Mouse (Mus musculus) intestine, postnatal 0 days (tissue): ENCODE measurements around the gene Lama5. TPM values are rescaled to one million over a fixed set of nuclear protein-coding genes. Genes with fewer than 3 reads are reported as not detected.
"Not testable (repeated sequence)": the region's sequence is repeated elsewhere in the genome, so short reads cannot be mapped to it uniquely, and the experiment has no call there.

ENCODE experiments used
- ATAC-seq: fragments of 200-750 bp; cut with Nextera tagmentation; 2 replicates; pipeline ENCODE4 v1.8.0; 2017; ENCODE audit warnings: mild to moderate bottlenecking, moderate TSS enrichment, moderate library complexity
- H3K27ac ChIP-seq: fragments of 300-500 bp; sonication (generic); 2 replicates; pipeline ENCODE4 v1.5.1; 2014; ENCODE audit warnings: mild to moderate bottlenecking, low read depth, low read length, moderate library complexity
- H3K27me3 ChIP-seq: fragments of 300-500 bp; sonication (generic); replicated peaks from 2 replicates; pipeline ENCODE4 v1.6.1; 2014; ENCODE audit warnings: low read length, mixed read lengths; ENCODE audit not compliant: control insufficient read depth, insufficient read depth
- H3K36me3 ChIP-seq: fragments of 300-500 bp; sonication (generic); 2 replicates; pipeline ENCODE4 v1.6.1; 2014; ENCODE audit warnings: mild to moderate bottlenecking, moderate library complexity; ENCODE audit not compliant: control insufficient read depth, insufficient read depth
- H3K4me1 ChIP-seq: fragments of 300-500 bp; sonication (generic); replicated peaks from 2 replicates; pipeline ENCODE4 v1.6.1; 2014; ENCODE audit warnings: antibody characterized with exemption, low read length, mixed read lengths; ENCODE audit not compliant: control insufficient read depth, insufficient read depth
- H3K4me2 ChIP-seq: fragments of 300-500 bp; sonication (generic); replicated peaks from 2 replicates; pipeline ENCODE4 v1.6.1; 2014; ENCODE audit warnings: low read depth, mild to moderate bottlenecking, moderate library complexity
- H3K4me3 ChIP-seq: fragments of 300-500 bp; sonication (generic); 2 replicates; pipeline ENCODE4 v1.5.1; 2014; ENCODE audit warnings: low read depth, low read length
- H3K9ac ChIP-seq: fragments of 300-500 bp; sonication (generic); 2 replicates; pipeline ENCODE4 v1.6.1; 2014; ENCODE audit warnings: mild to moderate bottlenecking, low read depth, low read length
- H3K9me3 ChIP-seq: fragments of 300-500 bp; sonication (generic); 2 replicates; pipeline ENCODE4 v1.6.1; 2016; ENCODE audit warnings: mixed run types; ENCODE audit not compliant: control insufficient read depth
- CTCF ChIP-seq: sonication (generic); IDR thresholded peaks from 2 replicates; pipeline ENCODE4 v1.5.1; 2016; ENCODE audit warnings: low read depth, mild to moderate bottlenecking, control low read depth, antibody characterized with exemption, moderate library complexity
- WGBS: fragments of 180-500 bp; shearing (Covaris S2); extraction: QIAGEN DNeasy Blood & Tissue Kit; methylation state at CpG from one replicate; pipeline ENCODE4 v1.1.7; 2014; 5-methylcytosine and 5-hydroxymethylcytosine counted together
- polyA plus RNA-seq: library from polyadenylated mRNA; unstranded; fragments of >200 nt; fragmentation: Nextera tagmentation; extraction: Ambion mirVana; gene quantifications from 2 replicates; pipeline ENCODE4 v1.2.1, GENCODE M21; 2015

Lama5 gene
- polyA plus RNA-seq, 1 experiment from 2014 or later: 19.8 TPM

- Histone ChIP-seq H3K27ac (no peak overlapping the region), H3K36me3 (peaks cover 5% of the 10 kb centered on the region; the same call in 1 of the 2 replicates), H3K27me3 (no peaks in the 10 kb centered on the region), H3K9ac (no peak overlapping the region), H3K4me1 (no peaks in the 10 kb centered on the region), H3K4me2 (no peak overlapping the region), H3K4me3 (no peak overlapping the region), H3K9me3 (no peaks in the 10 kb centered on the region)
- 87% methylated on average over 11 of the region's 11 CpGs for WGBS
- no peak for TF ChIP-seq CTCF
- no peak for ATAC-seq
Measured at GRCm38 (mm10) chr2:180187362-180187761, 38.3 kb downstream of the Lama5 start.

- Histone ChIP-seq H3K36me3 (peaks cover 11% of the 10 kb centered on the region; the same call in 1 of the 2 replicates), H3K27me3 (no peaks in the 10 kb centered on the region), H3K9me3 (no peaks in the 10 kb centered on the region), H3K4me1 (no peaks in the 10 kb centered on the region), H3K27ac (no peak overlapping the region), H3K4me2 (no peak overlapping the region), H3K4me3 (no peak overlapping the region), H3K9ac (no peak overlapping the region)
- 92% methylated on average over 14 of the region's 14 CpGs for WGBS
- ATAC-seq: no peak
- TF ChIP-seq CTCF: no peak
Measured at GRCm38 (mm10) chr2:180185686-180186085, 40.0 kb downstream of the Lama5 start.

GRCm38 (mm10) chr2:180184752-180185109 is 40.9 kb downstream of the Lama5 start:
- Histone ChIP-seq H3K9ac (no peak overlapping the region), H3K4me3 (no peak overlapping the region), H3K4me2 (no peak overlapping the region), H3K27me3 (no peaks in the 10 kb centered on the region), H3K27ac (no peak overlapping the region), H3K36me3 (peaks cover 21% of the 10 kb centered on the region; the same call in 1 of the 2 replicates), H3K9me3 (no peaks in the 10 kb centered on the region), H3K4me1 (no peaks in the 10 kb centered on the region)
- no peak for ATAC-seq
- TF ChIP-seq CTCF: peak; percentile 28
- 75% methylated on average over 6 of the region's 6 CpGs for WGBS

- H3K4me2 ChIP-seq: no peak overlapping the region
- no peak overlapping the region for H3K27ac ChIP-seq
- no peaks in the 10 kb centered on the region for H3K4me1 ChIP-seq
- peaks cover 23% of the 10 kb centered on the region for H3K36me3 ChIP-seq
- WGBS: 89% methylated on average over 24 of the region's 24 CpGs
- no peaks in the 10 kb centered on the region for H3K27me3 ChIP-seq
- no peak for TF ChIP-seq CTCF
- no peaks in the 10 kb centered on the region for H3K9me3 ChIP-seq
- H3K4me3 ChIP-seq: no peak overlapping the region
- no peak for ATAC-seq
- no peak overlapping the region for H3K9ac ChIP-seq
Measured at GRCm38 (mm10) chr2:180184011-180184751, 41.5 kb downstream of the Lama5 start.

- no peaks in the 10 kb centered on the region for H3K27me3 ChIP-seq
- peaks cover 47% of the 10 kb centered on the region for H3K36me3 ChIP-seq
- H3K4me2 ChIP-seq: no peak overlapping the region
- no peak overlapping the region for H3K27ac ChIP-seq
- 76% methylated on average over 9 of the region's 9 CpGs for WGBS
- no peak for ATAC-seq
- no peak for TF ChIP-seq CTCF
- no peak overlapping the region for H3K4me3 ChIP-seq
- no peaks in the 10 kb centered on the region for H3K9me3 ChIP-seq
- no peak overlapping the region for H3K9ac ChIP-seq
- H3K4me1 ChIP-seq: no peaks in the 10 kb centered on the region
Measured at GRCm38 (mm10) chr2:180181542-180181941, 44.1 kb downstream of the Lama5 start.

GRCm38 (mm10) chr2:180175725-180176124 is 49.9 kb downstream of the Lama5 start:
- 88% methylated on average over 7 of the region's 7 CpGs for WGBS
- peaks cover 73% of the 10 kb centered on the region for H3K36me3 ChIP-seq
- H3K9me3 ChIP-seq: no peaks in the 10 kb centered on the region
- H3K4me1 ChIP-seq: no peaks in the 10 kb centered on the region
- no peak for ATAC-seq
- H3K4me3 ChIP-seq: no peak overlapping the region
- H3K27ac ChIP-seq: no peak overlapping the region
- no peak for TF ChIP-seq CTCF
- H3K27me3 ChIP-seq: no peaks in the 10 kb centered on the region
- no peak overlapping the region for H3K9ac ChIP-seq
- no peak overlapping the region for H3K4me2 ChIP-seq

GRCm38 (mm10) chr2:180174121-180174520 is 51.5 kb downstream of the Lama5 start:
- H3K27ac ChIP-seq: no peak overlapping the region
- H3K27me3 ChIP-seq: no peaks in the 10 kb centered on the region
- no peaks in the 10 kb centered on the region for H3K4me1 ChIP-seq
- H3K9me3 ChIP-seq: no peaks in the 10 kb centered on the region
- TF ChIP-seq CTCF: no peak
- WGBS: 91% methylated on average over 5 of the region's 5 CpGs
- H3K4me3 ChIP-seq: no peak overlapping the region
- no peak overlapping the region for H3K4me2 ChIP-seq
- ATAC-seq: no peak
- 0 out of 2 replicates have a peak overlapping the region, but pooled peaks have one; percentile 7 for H3K9ac ChIP-seq
- H3K36me3 ChIP-seq: peaks cover 57% of the 10 kb centered on the region

GRCm38 (mm10) chr2:180173711-180174110 is 51.9 kb downstream of the Lama5 start:
- WGBS: 79% methylated on average over 8 of the region's 8 CpGs
- Histone ChIP-seq H3K27ac (0 out of 2 replicates have a peak overlapping the region, but pooled peaks have one; percentile 15), H3K36me3 (peaks cover 53% of the 10 kb centered on the region)
- H3K9ac ChIP-seq, H3K27me3 ChIP-seq, ATAC-seq, H3K4me2 ChIP-seq, H3K4me3 ChIP-seq, H3K4me1 ChIP-seq, H3K9me3 ChIP-seq: not testable (repeated sequence)
